Mouse (Mus musculus) brain, adult 2 months (tissue): ENCODE measurements around the gene Larp4.

Experiments
- DNase-seq: peaks from one replicate; pipeline ENCODE4 v3.0.0; 2011; ENCODE audit warnings: low read depth, low spot score

The Larp4 gene

DNA sequence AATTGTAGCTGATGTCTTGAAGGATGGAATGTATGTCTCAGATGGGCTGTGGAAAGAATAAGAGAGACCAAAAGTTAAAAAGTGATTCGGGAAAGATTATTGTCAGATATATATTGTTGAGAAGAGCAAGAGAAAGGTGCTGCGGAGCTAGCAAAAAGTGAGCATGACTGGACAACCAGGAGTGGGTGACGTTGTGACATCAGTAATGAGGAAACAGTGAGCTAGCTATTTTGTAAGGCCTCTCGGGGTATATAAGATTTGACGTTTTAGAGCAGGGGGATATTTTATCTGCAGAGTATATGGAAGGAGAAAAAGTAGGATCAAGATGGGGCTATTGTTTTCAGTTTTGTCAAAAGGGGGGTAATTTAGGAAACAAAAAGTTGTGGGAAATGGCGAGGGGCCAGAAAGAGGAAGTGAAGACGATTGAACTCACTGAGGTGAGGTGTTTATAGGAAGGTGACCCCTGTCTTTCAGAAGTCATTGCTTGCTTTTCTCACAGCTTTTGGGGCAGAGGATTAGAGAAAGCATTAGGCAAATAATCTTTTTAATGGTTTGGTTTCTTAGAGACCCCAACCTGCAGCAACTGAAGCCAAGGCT lies 34.9 kb downstream of the Larp4 start:
- DNase-seq: no peak

DNA sequence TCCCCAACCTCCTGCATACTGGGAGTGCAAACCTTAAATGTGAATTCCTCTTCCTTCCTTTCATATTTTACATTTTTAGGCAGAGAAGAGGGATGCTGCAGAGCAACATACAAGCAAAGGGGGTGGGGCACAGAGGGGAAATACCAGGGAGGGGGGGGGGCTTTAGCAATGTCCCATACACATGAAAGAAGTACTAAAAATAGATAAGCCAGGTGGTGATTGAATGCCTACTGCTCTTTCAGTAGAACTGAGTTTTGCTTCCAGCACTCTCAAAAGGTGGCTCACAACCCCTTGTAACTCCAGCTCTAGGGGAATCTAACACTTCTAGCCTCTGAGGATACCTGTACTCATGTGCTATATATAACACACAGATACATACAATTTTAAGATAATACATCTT lies 36.3 kb downstream of the Larp4 start:
- no peak for DNase-seq

DNA sequence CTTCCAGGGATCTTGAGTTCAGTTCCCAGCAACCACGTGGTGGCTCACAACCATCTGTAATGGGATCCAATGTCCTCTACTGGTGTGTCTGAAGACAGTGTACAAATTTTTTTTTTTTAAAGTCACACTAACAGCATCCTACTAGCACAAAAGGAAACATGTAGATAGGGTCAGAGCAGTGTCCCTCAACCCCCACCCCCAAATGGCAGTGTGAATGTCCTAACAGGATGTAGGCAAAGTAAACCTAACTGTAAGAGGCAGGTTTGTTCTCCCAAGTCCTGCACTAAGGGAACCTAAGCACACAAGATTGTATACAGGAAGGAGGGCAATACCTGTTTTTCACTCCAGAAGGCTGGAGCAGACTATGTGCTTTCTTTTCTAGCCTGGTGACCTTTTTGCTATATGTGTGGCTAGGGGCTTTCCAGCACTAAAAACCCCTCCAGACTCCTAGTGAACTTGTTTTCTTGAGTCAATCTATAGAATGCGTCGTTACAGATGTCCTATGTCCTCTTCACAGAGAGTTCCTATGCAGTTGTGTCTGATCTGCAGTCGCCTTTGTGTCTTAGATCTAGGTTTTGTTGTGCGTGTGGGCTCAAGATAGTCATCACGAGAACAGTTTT lies 48.5 kb downstream of the Larp4 start:
- DNase-seq: no peak

DNA sequence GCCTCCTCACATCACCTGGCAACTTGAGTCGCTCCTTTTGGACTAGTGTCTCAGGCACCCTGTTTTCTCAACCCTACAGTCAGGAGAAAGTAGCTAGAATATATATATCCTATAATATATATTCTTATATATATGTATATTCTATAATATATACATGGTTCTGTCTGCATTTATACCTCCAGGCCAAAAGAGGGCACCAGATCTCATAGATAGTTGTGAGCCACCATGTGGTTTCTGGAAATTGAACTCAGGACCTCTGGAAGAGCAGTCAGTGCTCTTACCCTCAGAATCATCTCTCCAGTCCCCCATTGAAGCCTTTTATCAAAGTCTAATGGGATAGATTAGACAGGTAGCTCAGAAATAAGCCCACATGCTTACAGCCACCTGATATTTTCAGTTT lies 51.3 kb downstream of the Larp4 start:
- DNase-seq: no peak

DNA sequence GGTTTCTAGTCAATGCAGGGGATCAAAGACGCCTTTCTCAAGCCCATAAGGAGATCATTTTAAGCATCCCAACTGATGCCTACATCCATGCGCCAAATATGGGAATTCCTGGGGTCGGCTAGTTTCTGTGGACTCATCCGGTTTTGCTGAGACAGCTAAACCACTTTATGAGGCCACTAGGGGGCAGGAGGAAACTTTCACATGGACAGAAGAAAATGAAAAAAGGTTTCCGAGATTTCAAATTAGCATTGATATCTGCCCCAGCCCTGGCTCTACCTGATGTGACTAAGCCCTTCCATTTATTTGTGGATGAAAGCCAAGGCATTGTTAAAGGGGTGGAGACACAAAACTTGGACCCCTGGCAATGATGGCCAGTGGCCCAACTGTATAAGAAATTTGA lies 53.1 kb downstream of the Larp4 start:
- DNase-seq: peak; percentile 76

DNA sequence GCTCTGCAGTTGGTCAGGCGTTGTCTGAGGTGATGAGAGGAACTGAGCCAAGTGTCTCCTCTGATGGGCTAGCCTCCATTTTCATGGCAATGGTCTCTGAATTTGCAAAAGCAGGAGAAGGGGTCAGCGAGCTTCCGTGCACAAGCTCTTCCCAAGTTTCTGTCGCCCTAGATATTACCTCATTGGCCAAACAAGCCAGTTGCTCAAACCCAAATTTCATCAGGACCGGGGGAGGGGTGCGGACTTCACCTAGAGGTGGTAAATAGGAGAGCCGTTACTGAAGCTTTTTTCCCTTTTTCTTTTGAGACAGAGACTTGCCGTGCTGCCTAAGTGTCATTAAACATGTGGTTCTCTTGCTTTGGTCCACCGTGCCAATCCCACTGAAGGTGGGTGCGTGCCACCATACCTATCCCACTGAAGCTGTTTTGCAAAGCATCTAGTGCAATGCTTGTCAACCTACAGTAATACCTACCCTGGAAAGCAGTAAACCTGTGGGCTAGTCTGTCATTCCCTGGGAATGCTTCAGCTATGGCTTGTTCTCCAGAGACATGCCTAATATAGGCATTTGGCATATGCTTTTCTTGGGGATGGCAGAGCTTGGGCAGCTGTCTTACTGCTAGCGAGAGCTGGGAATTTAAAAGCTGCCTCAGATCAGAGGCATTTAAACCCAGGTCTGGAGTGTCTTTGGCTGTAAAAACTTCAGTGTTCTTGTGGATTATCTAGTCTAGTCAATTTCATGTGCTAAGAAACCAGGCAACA lies 55.4 kb downstream of the Larp4 start:
- DNase-seq: peak; percentile 69

DNA sequence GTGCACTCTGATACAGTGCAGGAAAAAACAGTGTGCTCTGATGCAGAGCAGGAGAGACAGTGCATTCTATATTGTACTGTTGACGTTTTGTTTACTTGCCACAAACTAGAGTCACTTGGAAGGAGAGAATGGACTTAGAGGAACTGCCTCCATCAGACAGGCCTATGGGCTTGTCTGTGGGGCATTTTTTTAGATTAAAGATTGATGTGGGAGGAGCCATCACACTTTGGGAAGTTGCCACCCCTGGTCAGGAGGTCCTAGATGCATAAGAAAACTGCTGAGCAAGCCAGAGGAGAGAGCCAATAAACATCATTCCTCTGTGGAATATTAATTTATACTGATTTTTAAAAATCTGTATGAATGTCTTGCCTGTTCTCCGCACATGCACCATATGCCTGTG lies 58.3 kb downstream of the Larp4 start:
- DNase-seq: no peak

DNA sequence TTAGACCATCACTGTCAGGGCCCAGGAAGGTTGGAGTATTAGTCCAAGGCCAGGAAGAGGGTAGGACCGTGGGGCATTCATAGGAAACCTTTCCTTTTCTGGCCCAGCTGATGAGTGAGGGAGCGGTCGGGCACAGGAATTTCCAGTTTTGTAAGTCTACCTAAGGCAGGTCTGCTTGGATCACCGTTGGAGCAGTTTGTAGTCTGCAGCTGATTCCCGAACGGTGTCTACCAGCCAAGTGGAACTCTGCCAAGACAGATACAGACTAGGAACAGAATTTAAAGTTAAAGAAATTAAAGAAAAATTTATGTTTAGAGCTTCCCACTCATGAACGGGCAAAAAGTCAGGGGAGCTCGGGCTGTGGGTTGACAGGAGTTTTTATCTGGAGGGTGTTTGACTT lies 59.6 kb downstream of the Larp4 start:
- DNase-seq: peak; percentile 81

DNA sequence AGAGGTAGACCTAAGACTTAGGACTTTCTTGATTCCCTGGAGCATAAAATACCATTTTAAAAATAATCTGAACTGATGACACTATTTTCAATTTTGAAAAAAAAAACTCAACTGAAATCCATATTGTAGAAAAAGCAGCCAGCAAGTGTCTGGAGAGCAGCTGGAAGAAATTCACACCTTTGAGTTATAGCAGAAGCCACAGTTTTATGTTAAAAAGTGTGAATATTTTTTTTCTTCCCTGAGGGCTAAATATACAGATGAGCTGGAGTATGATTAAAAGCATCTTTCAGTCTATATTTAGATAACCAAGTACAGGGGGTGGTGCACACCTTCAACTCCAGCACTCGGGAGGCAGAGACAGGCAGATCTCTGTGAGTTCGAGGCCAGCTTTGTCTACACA lies 60.0 kb downstream of the Larp4 start:
- DNase-seq: peak; percentile 83

DNA sequence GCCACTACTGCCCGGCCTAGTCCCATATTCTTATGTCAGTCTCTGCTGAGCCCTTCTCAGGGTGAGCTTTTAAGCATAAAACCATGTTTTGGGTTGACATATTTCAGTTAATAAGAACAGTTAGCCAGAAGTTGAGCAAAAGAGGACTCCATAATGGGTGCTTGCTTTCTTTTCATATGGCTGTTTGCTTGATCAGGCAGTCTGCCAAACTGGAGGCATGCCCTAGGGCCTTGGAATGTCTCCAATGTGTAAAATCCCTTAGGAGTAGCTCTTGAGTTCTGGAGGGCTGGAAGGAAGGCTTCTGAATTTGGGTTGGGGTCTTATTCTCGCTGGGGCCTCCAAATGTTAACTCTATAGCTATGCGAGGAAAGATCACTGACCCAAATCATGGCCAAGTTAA lies 62.7 kb downstream of the Larp4 start:
- DNase-seq: no peak

DNA sequence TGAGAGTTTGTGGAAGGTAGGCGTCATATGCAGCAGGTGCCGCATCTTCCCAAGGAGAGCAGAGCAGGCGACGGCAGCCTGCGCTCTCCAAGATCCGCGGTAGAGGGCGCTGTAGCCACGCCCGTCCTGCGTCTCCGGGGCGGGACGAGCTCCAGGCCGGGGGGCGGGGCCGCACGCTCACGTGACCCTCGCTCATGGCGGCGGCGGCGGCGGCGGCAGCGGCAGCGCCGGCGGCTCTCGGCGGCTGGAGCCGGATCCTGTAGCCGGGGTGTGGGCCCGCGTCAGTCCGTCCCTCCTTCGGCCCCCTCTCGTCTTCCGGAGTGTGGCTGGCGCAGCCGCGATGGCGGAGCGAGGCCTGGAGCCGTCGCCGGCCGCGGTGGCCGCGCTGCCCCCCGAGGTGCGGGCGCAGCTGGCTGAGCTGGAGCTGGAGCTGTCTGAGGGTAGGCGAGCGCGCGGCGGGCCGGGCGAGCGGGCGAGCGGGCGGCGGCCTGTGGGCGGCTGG lies 68.7 kb downstream of the Larp4 start, which contains the start of gene Dip2b:
Gene Dip2b (plus strand): TSS at position 195 of the 502 bp plus-strand sequence.
- DNase-seq: peak; percentile 95

DNA sequence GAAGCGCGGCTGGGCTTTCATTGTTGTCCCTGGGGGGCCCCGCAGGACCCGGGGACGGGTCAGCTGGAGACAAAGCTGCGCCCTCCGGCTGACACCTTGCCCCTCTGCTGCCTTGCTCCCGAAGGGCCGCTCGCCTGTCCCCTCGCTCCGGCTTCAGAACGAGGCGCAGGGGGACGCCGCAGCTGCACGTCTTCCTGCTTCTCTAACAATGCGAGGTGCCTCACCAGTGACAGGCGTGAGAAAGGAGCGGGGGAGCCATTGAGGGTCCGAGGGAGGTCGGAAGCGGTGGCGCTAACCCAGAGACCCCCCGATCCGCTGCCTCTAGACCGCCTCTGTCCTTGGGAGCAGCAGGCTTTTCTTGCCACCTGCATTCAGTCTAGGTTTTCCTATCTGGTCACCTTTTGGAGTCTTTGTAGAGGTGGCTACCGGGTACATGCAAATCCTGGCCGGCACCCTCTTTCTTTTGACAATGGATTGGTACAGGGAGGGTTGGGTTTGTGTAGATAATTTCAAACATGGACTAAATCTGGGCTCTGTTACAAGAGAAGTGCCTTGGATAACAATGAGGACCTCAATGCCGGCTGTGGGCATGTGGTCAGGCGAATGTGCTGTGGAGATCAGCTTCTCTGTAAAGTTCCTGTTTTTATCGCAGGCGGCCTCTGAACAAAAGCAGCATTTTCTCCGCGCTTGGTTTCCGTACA lies 69.3 kb downstream of the Larp4 start:
- DNase-seq: peak; percentile 86

DNA sequence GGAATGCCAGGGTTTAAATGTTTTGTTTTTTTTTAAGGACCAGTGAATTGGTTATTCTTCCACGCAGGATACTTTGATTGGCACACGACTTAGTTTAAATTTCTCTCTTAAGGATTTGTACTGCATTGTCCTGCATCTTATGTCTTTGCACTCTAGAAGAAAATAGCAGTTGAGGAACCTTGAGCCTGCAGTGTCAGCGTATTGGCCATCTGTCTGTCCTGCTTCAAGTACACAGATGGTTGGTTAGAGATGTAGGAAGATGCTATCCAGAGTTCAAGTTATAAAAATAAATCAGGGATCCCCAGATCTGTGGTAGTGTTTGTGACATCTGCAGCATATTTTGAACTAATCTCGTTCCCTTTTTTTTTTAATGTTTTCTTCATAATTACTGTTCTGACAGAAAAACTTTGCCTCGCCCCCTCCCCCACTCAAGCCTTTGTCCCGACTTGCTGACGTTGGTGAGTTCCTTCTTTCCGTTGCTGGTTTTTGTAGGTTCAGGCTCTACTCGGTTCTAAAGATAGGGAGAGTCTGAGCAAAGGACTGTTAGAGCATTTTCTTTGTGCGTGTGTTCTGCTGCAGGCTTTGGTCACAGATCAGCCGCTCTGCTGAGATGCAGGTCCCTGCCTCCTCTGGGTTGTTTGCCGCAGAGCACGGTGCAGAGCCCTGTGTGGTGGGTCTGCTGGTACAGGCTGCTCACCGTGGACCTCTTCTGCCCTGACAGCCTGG lies 70.8 kb downstream of the Larp4 start:
- peak; percentile 74 for DNase-seq

DNA sequence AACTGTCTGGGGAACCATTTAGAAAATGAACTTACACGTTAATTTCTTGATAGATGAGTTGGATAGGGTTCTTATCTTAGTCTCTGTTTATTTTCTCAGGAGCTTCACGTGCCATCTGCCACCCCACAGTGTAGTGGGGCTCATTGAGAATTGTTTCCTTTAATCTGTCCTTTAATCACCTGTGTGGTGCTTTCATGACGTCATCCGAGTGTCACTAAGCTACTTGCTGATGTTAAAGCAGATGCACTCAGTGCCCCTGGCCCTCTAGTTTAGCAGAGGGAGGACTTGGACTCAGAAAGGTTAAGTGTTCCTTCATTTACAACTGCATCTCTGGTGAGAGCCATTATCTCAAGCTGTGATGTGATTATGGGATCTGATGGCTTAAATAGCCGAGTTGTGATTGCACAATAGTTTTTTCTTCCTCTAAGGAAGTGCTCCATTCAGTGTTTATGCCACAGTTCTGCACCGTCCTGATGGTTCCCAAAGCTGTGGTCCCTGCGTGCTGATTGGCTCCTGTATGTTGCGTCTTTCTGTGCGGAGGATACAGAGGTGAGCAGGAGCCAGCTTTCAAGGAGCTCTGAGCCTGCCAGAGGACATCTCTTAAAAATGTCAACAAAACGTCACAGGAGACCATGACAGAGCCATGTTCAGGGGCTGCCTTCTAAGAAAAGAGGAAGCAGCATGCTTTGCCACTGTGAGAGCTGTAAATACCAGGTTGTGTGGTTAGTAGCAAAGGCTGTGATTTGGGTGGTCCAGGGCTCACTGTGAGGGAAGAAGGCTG lies 71.6 kb downstream of the Larp4 start:
- peak; percentile 81 for DNase-seq

DNA sequence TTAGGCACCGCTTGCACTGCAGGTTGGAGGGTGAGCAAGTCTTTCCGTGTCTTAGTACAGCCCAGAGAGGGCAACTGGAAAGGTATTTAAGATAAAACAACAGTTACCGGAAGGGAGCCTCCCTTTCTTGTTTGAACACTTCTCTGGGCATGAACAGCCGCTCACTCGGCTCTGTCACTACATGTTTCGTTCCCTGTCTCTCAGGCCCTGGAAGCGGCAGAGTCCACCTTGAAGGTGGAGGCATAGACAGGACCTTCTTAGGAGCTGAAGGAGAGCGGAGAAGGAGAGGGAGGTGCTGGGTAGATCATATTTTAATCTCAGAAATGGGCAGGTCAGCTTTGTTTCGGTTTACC lies 72.2 kb downstream of the Larp4 start:
- no peak for DNase-seq

DNA sequence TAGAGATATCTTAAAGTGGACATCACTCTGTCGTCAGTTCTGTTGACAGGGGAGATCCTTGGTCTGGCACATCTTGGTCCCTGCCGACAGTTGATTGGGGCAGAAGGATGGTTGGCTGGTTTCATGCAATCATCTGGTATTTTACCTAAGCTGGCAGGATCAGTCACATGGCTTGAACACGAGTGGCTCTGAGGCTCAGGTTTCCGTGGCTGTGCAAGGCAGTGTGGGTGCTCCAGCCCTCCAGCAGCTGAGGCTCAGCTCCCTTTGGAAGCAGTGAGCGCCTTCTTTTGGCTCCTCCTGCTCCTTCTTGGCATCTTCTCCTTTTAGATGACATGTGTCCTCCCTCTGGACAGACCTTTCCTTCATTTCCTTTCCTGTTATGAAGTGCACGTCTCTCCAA lies 75.7 kb downstream of the Larp4 start:
- DNase-seq: peak; percentile 81

DNA sequence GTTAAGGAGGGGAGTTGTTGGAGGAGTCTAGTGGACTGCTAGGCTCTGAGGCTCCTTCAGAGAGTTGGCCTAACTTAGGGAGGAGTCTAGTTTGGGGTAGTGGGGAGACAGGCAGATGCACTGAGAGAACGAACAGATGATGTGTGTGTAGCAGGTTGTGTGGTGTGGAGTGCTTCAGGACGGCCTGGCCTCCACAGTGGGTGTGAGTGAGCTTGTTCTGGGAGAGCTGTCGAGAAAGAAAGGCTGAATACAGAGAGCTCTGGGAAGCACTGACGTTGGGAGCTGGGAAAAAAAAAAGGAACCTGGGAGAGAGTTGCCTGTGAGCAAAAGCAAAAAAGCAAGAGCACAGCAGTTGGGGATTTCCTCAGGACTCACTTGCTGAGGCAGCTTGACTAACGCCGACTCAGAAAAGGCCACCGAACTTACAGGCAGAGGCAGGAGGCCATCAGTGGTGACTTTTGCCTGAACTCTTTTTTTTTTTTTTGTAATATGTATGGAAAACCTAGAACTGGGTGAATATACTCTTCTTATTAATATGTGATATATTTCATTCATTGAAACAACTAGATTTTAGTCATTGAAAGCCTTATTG lies 79.7 kb downstream of the Larp4 start:
- peak; percentile 69 for DNase-seq

DNA sequence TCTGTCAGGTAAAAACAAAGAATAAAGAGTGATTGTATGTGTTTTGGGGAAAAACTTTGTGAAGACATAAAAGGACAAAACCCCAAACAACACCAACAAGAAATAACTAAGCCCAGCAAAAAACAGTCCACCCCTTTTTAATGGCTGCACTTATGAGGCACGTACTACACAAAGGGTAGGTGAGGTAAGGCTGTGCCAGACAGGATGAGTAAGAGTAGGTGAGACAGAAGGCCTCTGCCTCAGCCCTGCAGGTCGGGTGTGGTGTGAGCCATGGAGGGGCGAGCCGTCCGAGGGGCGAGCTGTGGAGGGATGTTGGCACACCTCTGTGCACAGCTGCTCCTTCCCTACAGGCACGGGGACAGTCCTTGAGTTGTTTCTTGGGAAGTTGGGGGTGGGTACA lies 81.1 kb downstream of the Larp4 start:
- DNase-seq: no peak

DNA sequence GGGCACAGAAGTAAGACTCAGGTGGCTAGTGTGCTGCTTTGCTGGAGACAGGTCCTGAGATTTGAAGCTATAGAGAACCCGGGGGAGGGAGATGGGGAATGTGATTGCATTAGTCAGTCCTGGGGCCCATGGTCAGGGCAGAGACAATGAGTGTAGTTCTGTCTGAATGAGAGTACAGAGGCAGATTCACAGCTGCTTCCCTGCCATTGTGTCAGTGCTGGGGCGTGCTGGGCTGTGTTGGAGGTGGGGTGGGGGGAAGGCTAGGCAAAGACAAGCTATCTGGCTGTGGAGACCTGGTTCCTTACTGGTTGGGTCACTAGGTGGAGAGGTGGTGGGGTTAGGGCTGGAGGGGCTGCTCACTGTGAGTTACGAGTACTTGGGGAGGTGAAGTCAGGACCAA lies 82.9 kb downstream of the Larp4 start:
- peak; percentile 80 for DNase-seq

DNA sequence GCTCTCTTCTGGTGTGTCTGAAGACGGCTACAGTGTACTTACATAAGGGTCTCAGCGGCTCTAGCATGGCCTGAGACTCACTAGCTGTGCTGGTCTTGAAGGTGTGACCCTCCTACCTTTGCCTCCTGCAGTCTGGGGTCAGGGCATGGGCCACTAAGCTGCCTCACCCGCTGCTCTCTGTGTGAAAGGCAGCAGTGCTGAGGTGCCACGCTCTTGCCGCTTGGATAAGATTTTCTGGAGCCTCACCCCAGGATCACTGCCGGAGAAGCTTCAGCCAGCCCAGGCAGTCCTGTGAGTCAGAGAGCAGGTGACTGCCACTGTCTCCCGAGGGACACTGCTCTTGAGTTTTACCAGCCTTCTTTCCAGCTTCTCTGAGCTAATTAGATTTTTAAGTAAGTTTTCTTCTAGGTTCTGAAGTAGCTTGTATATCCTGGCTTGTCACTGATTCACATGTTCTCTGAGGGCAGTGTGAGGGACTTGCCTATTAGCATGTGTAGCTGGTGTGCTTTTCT lies 86.6 kb downstream of the Larp4 start:
- DNase-seq: peak; percentile 63
